Mouse (Mus musculus) CH12.LX (cell line): ENCODE results near the gene Shmt2. TPM values are rescaled to one million over a fixed set of nuclear protein-coding genes. Genes with fewer than 3 reads are reported as not detected.

Experiments
- DNase-seq: peaks from one replicate; pipeline ENCODE4 v3.0.0-alpha.2; 2013; ENCODE audit errors: extremely low read depth
- H3K27ac ChIP-seq: 2 replicates; pipeline ENCODE4 v1.5.1; 2012; ENCODE audit warnings: low read depth, mild to moderate bottlenecking, control low read depth, moderate library complexity; ENCODE audit not compliant: insufficient read depth
- H3K27me3 ChIP-seq: replicated peaks from 2 replicates; pipeline ENCODE3; 2012; ENCODE audit warnings: inconsistent platforms
- H3K36me3 ChIP-seq, 2 experiments: replicated peaks in 1 of 2; 2 replicates each; pipeline versions ENCODE3 to v1.6.1; 2012; ENCODE audit warnings: inconsistent platforms in 1 of 2, low read length in 1 of 2, mild to moderate bottlenecking in 1 of 2, mixed read lengths in 1 of 2, moderate library complexity in 1 of 2; ENCODE audit not compliant: control insufficient read depth in 1 of 2, insufficient read depth in 1 of 2
- H3K4me1 ChIP-seq, 2 experiments: 2 replicates each; pipeline ENCODE4 v1.6.1; 2012; ENCODE audit warnings: inconsistent platforms in 1 of 2, moderate library complexity in 1 of 2; ENCODE audit not compliant: insufficient read depth in 2 of 2, control insufficient read depth in 1 of 2
- H3K4me2 ChIP-seq: 2 replicates; pipeline ENCODE4 v1.6.1; 2012; ENCODE audit warnings: low read depth, mild to moderate bottlenecking, control low read depth; ENCODE audit not compliant: poor library complexity, insufficient read depth, severe bottlenecking
- H3K4me3 ChIP-seq, 3 experiments: fragments of 150-350 bp in 1 of 3; sonication (generic) in 1 of 3; replicated peaks in 1 of 3; 2 replicates each; pipeline versions ENCODE3 to v1.5.1; 2011 to 2012; ENCODE audit warnings: low read depth in 2 of 3, low read length in 2 of 3, mild to moderate bottlenecking in 2 of 3, moderate library complexity in 2 of 3, control low read depth in 1 of 3, improper control_type of control experiment in 1 of 3, inconsistent platforms in 1 of 3, mixed read lengths in 1 of 3; ENCODE audit not compliant: poor library complexity in 1 of 3
- H3K79me2 ChIP-seq: replicated peaks from 2 replicates; pipeline ENCODE4 v1.6.1; 2012; ENCODE audit warnings: mild to moderate bottlenecking, moderate library complexity; ENCODE audit not compliant: control insufficient read depth, poor library complexity, insufficient read depth, severe bottlenecking; ENCODE audit errors: extremely low read depth
- H3K9ac ChIP-seq: 2 replicates; pipeline ENCODE4 v1.6.1; 2012; ENCODE audit warnings: low read depth, mild to moderate bottlenecking, control low read depth, moderate library complexity; ENCODE audit not compliant: insufficient read depth
- H3K9me3 ChIP-seq: replicated peaks from 2 replicates; pipeline ENCODE3; 2012; ENCODE audit warnings: low read length, inconsistent platforms, mixed read lengths
- BHLHE40 ChIP-seq: IDR thresholded peaks from 2 replicates; pipeline ENCODE4 v1.6.1; 2011; ENCODE audit warnings: mild to moderate bottlenecking, low read depth, low read length, improper control_type of control experiment
- CHD1 ChIP-seq: IDR thresholded peaks from 2 replicates; pipeline ENCODE4 v1.6.1; 2012; ENCODE audit warnings: low read depth, low read length, improper control_type of control experiment, inconsistent platforms
- CHD2 ChIP-seq: IDR thresholded peaks from 2 replicates; pipeline ENCODE4 v1.6.1; 2011; ENCODE audit warnings: low read length, improper control_type of control experiment
- CTCF ChIP-seq, 2 experiments: IDR thresholded peaks in 1 of 2; conservative IDR thresholded peaks in 1 of 2; 2 replicates each; pipeline ENCODE4 v1.5.1; 2011 to 2012; ENCODE audit warnings: low read depth in 2 of 2, low read length in 2 of 2, improper control_type of control experiment in 1 of 2, inconsistent platforms in 1 of 2, mild to moderate bottlenecking in 1 of 2, moderate library complexity in 1 of 2
- E2F4 ChIP-seq: IDR thresholded peaks from 2 replicates; pipeline ENCODE4 v1.6.1; 2011; ENCODE audit warnings: low read depth, low read length, improper control_type of control experiment; ENCODE audit not compliant: insufficient replicate concordance
- ELF1 ChIP-seq: IDR thresholded peaks from 2 replicates; pipeline ENCODE4 v1.6.1; 2014; ENCODE audit warnings: low read depth, mild to moderate bottlenecking, inconsistent platforms, low read length, improper control_type of control experiment
- EP300 ChIP-seq: IDR thresholded peaks from 2 replicates; pipeline ENCODE4 v1.6.1; 2011; ENCODE audit warnings: low read length, improper control_type of control experiment
- ETS1 ChIP-seq: conservative IDR thresholded peaks from 2 replicates; pipeline ENCODE4 v1.6.1; 2012; ENCODE audit warnings: low read depth, mild to moderate bottlenecking, inconsistent platforms, low read length, improper control_type of control experiment, moderate library complexity
- GABPA ChIP-seq: IDR thresholded peaks from 2 replicates; pipeline ENCODE4 v1.6.1; 2012; ENCODE audit warnings: low read depth, low read length, improper control_type of control experiment, inconsistent platforms; ENCODE audit not compliant: insufficient replicate concordance
- HCFC1 ChIP-seq: IDR thresholded peaks from 2 replicates; pipeline ENCODE4 v1.6.1; 2012; ENCODE audit warnings: low read depth, mild to moderate bottlenecking, inconsistent platforms, low read length, improper control_type of control experiment
- IRF4 ChIP-seq: IDR thresholded peaks from 2 replicates; pipeline ENCODE4 v1.6.1; 2014; ENCODE audit warnings: low read depth, mild to moderate bottlenecking, inconsistent platforms, low read length, improper control_type of control experiment
- JUN ChIP-seq: IDR thresholded peaks from 2 replicates; pipeline ENCODE4 v1.6.1; 2011; ENCODE audit warnings: low read depth, mild to moderate bottlenecking, low read length, improper control_type of control experiment, moderate library complexity; ENCODE audit not compliant: insufficient read depth
- JUND ChIP-seq: conservative IDR thresholded peaks from 2 replicates; pipeline ENCODE4 v1.6.1; 2011; ENCODE audit warnings: low read depth, low read length, improper control_type of control experiment
- KAT2A ChIP-seq: IDR thresholded peaks from 2 replicates; pipeline ENCODE4 v1.6.1; 2012; ENCODE audit warnings: low read length, improper control_type of control experiment, inconsistent platforms; ENCODE audit not compliant: insufficient replicate concordance
- MAFK ChIP-seq: IDR thresholded peaks from 2 replicates; pipeline ENCODE4 v1.6.1; 2011; ENCODE audit warnings: low read length, improper control_type of control experiment; ENCODE audit not compliant: insufficient replicate concordance
- MAX ChIP-seq: IDR thresholded peaks from 2 replicates; pipeline ENCODE4 v1.6.1; 2011; ENCODE audit warnings: low read length, improper control_type of control experiment
- MAZ ChIP-seq: IDR thresholded peaks from 2 replicates; pipeline ENCODE4 v1.6.1; 2012; ENCODE audit warnings: low read depth, mild to moderate bottlenecking, inconsistent platforms, low read length, improper control_type of control experiment, moderate library complexity
- MEF2A ChIP-seq: IDR thresholded peaks from 2 replicates; pipeline ENCODE4 v1.6.1; 2014; ENCODE audit warnings: low read depth, mild to moderate bottlenecking, inconsistent platforms, low read length, improper control_type of control experiment, borderline replicate concordance
- MXI1 ChIP-seq: IDR thresholded peaks from 2 replicates; pipeline ENCODE4 v1.6.1; 2011; ENCODE audit warnings: mild to moderate bottlenecking, low read depth, low read length, improper control_type of control experiment
- MYC ChIP-seq: IDR thresholded peaks from 2 replicates; pipeline ENCODE4 v1.6.1; 2011; ENCODE audit warnings: low read depth, mild to moderate bottlenecking, improper control_type of control experiment, low read length
- NELFE ChIP-seq: IDR thresholded peaks from 2 replicates; pipeline ENCODE4 v1.6.1; 2011; ENCODE audit warnings: low read depth, low read length, improper control_type of control experiment
- NRF1 ChIP-seq: IDR thresholded peaks from 2 replicates; pipeline ENCODE4 v1.6.1; 2014; ENCODE audit warnings: low read depth, mild to moderate bottlenecking, inconsistent platforms, low read length, improper control_type of control experiment, moderate library complexity
- PAX5 ChIP-seq: IDR thresholded peaks from 2 replicates; pipeline ENCODE4 v1.6.1; 2012; ENCODE audit warnings: low read length, inconsistent platforms, mixed read lengths
- POLR2A ChIP-seq: IDR thresholded peaks from 2 replicates; pipeline ENCODE4 v1.6.1; 2011; ENCODE audit warnings: low read depth, mild to moderate bottlenecking, improper control_type of control experiment, low read length
- POLR2AphosphoS2 ChIP-seq: IDR thresholded peaks from 2 replicates; pipeline ENCODE4 v1.6.1; 2011; ENCODE audit warnings: low read depth, low read length, improper control_type of control experiment
- RAD21 ChIP-seq: IDR thresholded peaks from 2 replicates; pipeline ENCODE4 v1.6.1; 2011; ENCODE audit warnings: low read depth, mild to moderate bottlenecking, low read length, improper control_type of control experiment, moderate library complexity
- RCOR1 ChIP-seq: conservative IDR thresholded peaks from 2 replicates; pipeline ENCODE4 v1.6.1; 2012; ENCODE audit warnings: low read depth, mild to moderate bottlenecking, inconsistent platforms, low read length, improper control_type of control experiment
- SIN3A ChIP-seq: IDR thresholded peaks from 2 replicates; pipeline ENCODE4 v1.6.1; 2012; ENCODE audit warnings: low read length, improper control_type of control experiment, inconsistent platforms
- SMC3 ChIP-seq: IDR thresholded peaks from 2 replicates; pipeline ENCODE4 v1.6.1; 2011; ENCODE audit warnings: low read depth, low read length, improper control_type of control experiment
- TBP ChIP-seq: conservative IDR thresholded peaks from 2 replicates; pipeline ENCODE4 v1.6.1; 2011; ENCODE audit warnings: low read depth, low read length, improper control_type of control experiment
- TCF12 ChIP-seq: IDR thresholded peaks from 2 replicates; pipeline ENCODE4 v1.6.1; 2014; ENCODE audit warnings: low read depth, mild to moderate bottlenecking, inconsistent platforms, low read length, improper control_type of control experiment
- UBTF ChIP-seq: IDR thresholded peaks from 2 replicates; pipeline ENCODE4 v1.6.1; 2012; ENCODE audit warnings: low read depth, mild to moderate bottlenecking, inconsistent platforms, low read length, improper control_type of control experiment, moderate library complexity
- USF1 ChIP-seq: IDR thresholded peaks from 2 replicates; pipeline ENCODE4 v1.6.1; 2014; ENCODE audit warnings: low read depth, mild to moderate bottlenecking, inconsistent platforms, low read length, improper control_type of control experiment
- USF2 ChIP-seq: conservative IDR thresholded peaks from 2 replicates; pipeline ENCODE4 v1.6.1; 2011; ENCODE audit warnings: low read depth, low read length, improper control_type of control experiment
- ZC3H11A ChIP-seq: IDR thresholded peaks from 2 replicates; pipeline ENCODE4 v1.6.1; 2012; ENCODE audit warnings: low read depth, mild to moderate bottlenecking, inconsistent platforms, low read length, improper control_type of control experiment
- ZKSCAN1 ChIP-seq: IDR thresholded peaks from 2 replicates; pipeline ENCODE4 v1.6.1; 2012; ENCODE audit warnings: low read depth, inconsistent platforms, low read length, improper control_type of control experiment, borderline replicate concordance
- ZMIZ1 ChIP-seq: IDR thresholded peaks from 2 replicates; pipeline ENCODE4 v1.6.1; 2012; ENCODE audit warnings: low read depth, mild to moderate bottlenecking, inconsistent platforms, low read length, improper control_type of control experiment
- ZNF384 ChIP-seq: IDR thresholded peaks from 2 replicates; pipeline ENCODE4 v1.6.1; 2012; ENCODE audit warnings: low read depth, low read length, improper control_type of control experiment, inconsistent platforms
- dilution Hi-C: fragments of 300-500 bp; cut with MboI; formaldehyde crosslinking; loops from 2 replicates; pipeline ENCODE4 v1.14.3; 2020; ENCODE audit warnings: low sequenced_read_pairs; ENCODE audit not compliant: extremely low pct_unique_long_range_greater_than_20kb, extremely low pct_ligation_motif_present
- in situ Hi-C: fragments of 300-500 bp; cut with MboI; formaldehyde crosslinking; loops from 3 replicates; pipeline ENCODE4 v1.14.3; 2019; ENCODE audit warnings: low sequenced_read_pairs, low pct_ligation_motif_present, low pct_unique_long_range_greater_than_20kb, mixed read lengths
- polyA plus RNA-seq: library from polyadenylated mRNA; unstranded; fragments of >175 nt; gene quantifications from 2 replicates; pipeline ENCODE4 v1.2.1, GENCODE M21; 2012; ENCODE audit warnings: low read depth; ENCODE audit not compliant: insufficient read length
- total RNA-seq, 2 experiments: library from RNA; depleted of rRNA; stranded (reverse); fragments of 300-350 nt in 1 of 2; fragments of >200 nt in 1 of 2; gene quantifications; 2 replicates each; pipeline ENCODE4 v1.2.3; 2012 to 2014

Gene Shmt2
- total RNA-seq (2012; rRNA removed) (252 and 317 TPM in 2 replicates), total RNA-seq (2014; rRNA removed) (267 and 273 TPM in 2 replicates), polyA plus RNA-seq (315 and 353 TPM in 2 replicates)

DNA sequence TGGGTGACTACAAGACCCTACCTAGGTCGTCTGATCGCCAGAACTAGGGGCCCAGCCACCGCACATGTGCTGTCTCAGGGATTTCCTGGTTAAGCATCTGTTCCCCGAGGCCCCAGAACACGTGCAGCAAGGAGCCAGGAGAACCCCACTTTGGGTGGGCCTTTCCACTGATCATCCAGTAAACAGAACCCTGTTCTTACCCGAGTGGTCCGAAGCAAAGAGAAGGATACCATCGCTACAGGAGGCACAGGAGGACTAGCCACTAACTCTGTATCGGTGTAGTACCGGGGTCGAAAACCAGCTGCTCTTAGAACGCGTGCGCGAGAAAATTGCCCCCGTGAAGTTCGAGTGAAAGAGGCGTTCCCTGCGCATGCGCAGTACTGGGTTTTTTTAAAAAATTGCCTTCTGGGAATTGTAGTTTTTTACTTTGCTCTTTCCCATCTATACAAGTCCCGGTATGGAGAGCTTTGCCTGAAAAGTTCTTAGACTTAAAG lies at the start of gene Shmt2:
Gene Shmt2 (minus strand): TSS at position 357 of the 494 bp plus-strand sequence.
- dilution Hi-C loops: no loop called here
- in situ Hi-C loops: no loop called here
- Histone ChIP-seq H3K27ac (peak within 1 kb of the TSS; percentile 78), H3K4me1 (peaks cover 11 to 37% of the 10 kb centered on the region in 2 experiments), H3K36me3 (peaks cover 30 to 39% of the 10 kb centered on the region in 2 experiments), H3K4me2 (peak within 1 kb of the TSS; percentile 42), H3K79me2 (peaks cover 28% of the 10 kb centered on the region), H3K9ac (peak within 1 kb of the TSS; percentile 92), H3K9me3 (no peaks in the 10 kb centered on the region), H3K4me3 (peak within 1 kb of the TSS; percentile 73 to 93 (median 85)), H3K27me3 (peaks cover 23% of the 10 kb centered on the region)
- TF ChIP-seq JUN (peak; percentile 30; the same call in 1 of the 2 replicates), MXI1 (peak; percentile 97), MAX (peak; percentile 97), HCFC1 (peak; percentile 100), IRF4 (no peak; the same call in 1 of the 2 replicates), ELF1 (peak; percentile 58; the same call in 1 of the 2 replicates), TBP (peak; percentile 97), CTCF (conservative IDR thresholded peaks at IDR 0.05 in 1 of 2, IDR thresholded peaks at IDR 0.05 in 1 of 2; ENCODE audit: low read depth in 2 of 2, low read length in 2 of 2) (no peak), MAZ (peak; percentile 62), POLR2AphosphoS2 (no peak), E2F4 (no peak), EP300 (no peak), NRF1 (peak; percentile 99), CHD1 (no peak), ETS1 (peak; percentile 7; the same call in 1 of the 2 replicates), UBTF (0 out of 2 replicates have a peak, but pooled peaks have one; percentile 51), MYC (peak; percentile 99), KAT2A (peak; percentile 95; the same call in 1 of the 2 replicates), ZKSCAN1 (no peak), POLR2A (peak; percentile 93), ZC3H11A (no peak), MEF2A (no peak), SMC3 (no peak), ZNF384 (peak; percentile 90), SIN3A (peak; percentile 90), TCF12 (peak; percentile 82), USF1 (no peak), NELFE (peak; percentile 92), GABPA (peak; percentile 41; the same call in 1 of the 2 replicates), CHD2 (peak; percentile 88), USF2 (no peak), MAFK (no peak), BHLHE40 (peak; percentile 83), RAD21 (no peak), RCOR1 (no peak), PAX5 (no peak), ZMIZ1 (no peak; the same call in 1 of the 2 replicates), JUND (0 out of 2 replicates have a peak, but pooled peaks have one; percentile 5)
- peak; percentile 96 for DNase-seq
